Mouse (Mus musculus) left cerebral cortex, adult 8-10 months (tissue): Measurements from ENCODE around the gene Eml1. TPM values are rescaled to one million over a fixed set of nuclear protein-coding genes. Genes with fewer than 3 reads are reported as not detected.

ENCODE experiments used
- DNase-seq, 2 experiments: peaks; one replicate each; pipeline ENCODE4 v3.0.0; 2022; ENCODE audit warnings: low spot score in 2 of 2
- total RNA-seq, 4 experiments: library from RNA; stranded (reverse); gene quantifications; 2 replicates each; pipeline ENCODE4 v1.2.4; 2022

Eml1 gene
- total RNA-seq, 4 experiments from 2014 or later: 60.1 to 66.2 (median 60.8) TPM

GRCm38 (mm10) chr12:108546508-108547153, 175.9 kb downstream of the Eml1 start:
- no peak for DNase-seq

- DNase-seq: no peak
These were observed 176.6 kb downstream of the Eml1 start for GRCm38 (mm10) chr12:108547251-108547875.

GRCm38 (mm10) chr12:108551731-108552130, 181.0 kb downstream of the Eml1 start:
- DNase-seq: no peak

DNA sequence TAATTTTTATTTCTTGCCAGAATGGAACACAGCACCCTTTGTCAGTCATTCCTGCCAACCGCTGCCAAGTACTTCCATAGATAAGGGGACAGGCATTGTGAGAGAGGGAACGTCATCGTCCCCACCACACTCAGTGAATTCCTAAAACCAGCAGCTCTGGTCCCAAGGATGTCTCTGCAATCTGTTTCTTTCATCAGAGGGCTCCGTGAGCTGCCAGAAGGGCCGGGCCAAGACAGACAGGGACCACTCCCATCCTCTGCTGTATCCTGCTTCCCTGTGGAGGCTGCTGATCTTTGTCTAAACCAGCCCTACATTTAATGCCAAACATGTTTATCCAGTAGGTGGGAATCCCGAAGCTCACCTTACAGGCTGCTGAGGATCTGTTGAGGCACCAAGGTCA, 182.3 kb downstream of the Eml1 start:
- DNase-seq: no peak

GRCm38 (mm10) chr12:108554120-108554841, 183.5 kb downstream of the Eml1 start, which contains the start of gene Evl:
Evl (plus strand) TSS chr12:108554720.
- peak; percentile 51 to 67 for DNase-seq

- peak in 1 of 2 experiments; percentile 17 for DNase-seq
These were observed 184.3 kb downstream of the Eml1 start for GRCm38 (mm10) chr12:108554861-108555556.

DNA sequence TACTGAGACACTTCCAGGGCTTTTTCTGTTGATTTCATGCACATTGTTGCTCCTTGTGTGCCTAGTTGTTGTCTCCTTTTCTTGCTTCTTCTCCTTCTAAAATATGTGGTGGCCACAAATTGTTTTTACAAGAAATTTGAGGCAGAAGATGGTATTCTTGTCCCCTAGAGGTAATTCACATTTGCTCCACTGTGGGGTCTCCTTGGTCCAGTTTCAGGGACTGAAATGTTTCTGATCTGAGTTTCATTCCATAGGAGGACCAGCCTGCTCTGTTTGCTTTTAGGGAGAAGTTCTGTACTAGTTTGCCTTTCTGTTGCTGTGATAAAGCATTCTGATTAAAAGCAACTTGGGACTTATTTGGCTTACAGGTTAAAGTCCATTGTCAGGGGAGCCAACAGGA, 187.4 kb downstream of the Eml1 start:
- no peak for DNase-seq

DNA sequence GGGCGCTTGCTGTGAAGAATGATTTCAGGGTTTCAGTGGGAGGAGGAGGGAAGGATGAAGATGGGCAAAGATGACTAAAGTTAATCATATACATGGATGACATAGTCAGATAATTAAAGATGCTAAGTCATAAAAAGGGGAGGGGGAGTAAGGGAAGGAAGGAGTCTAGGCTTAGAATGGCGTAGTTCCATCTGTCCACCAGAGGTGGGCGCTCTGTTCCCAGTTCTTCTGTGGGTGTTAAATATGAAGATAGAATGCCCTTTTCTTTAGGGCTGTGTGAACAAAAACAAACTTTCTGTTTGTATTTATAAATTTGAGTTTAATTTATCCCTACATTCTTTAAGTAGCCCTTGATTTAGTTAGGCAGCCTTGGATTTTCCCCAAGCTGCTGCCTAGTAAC, 192.5 kb downstream of the Eml1 start:
- no peak for DNase-seq

DNA sequence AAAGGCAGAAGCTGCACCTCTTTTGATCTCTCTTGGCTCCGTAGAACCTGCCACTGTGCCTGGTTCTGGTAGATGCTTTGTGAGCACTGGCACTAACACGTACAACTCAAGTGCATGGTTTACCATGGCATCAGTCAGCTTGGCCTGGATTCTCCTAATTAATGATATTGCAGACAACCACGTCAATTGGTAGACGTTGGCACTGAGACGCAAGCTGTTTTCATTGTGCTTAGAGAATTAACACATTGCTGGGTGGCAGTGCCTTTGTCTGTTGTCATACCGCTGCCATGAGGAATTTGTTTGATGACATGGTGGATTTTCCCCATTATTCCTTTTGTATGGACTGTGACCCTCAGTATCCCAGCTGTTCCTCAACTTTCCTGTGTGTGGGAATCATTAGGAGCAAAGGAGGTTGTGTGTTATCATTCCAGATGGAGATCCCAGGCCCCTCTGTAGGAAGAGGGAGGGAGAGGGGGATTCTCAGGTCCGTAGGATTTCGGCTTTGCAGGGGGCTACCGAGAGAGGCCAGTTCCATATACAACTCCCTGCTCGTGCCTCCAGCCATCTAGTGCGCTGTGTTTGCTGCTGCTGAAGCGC, 194.3 kb downstream of the Eml1 start:
- DNase-seq: no peak

GRCm38 (mm10) chr12:108579156-108579871, 208.6 kb downstream of the Eml1 start:
- DNase-seq: peak; percentile 37 to 84

GRCm38 (mm10) chr12:108583775-108584174, 213.0 kb downstream of the Eml1 start:
- no peak for DNase-seq

Other genes with a start within 250 kb of the Eml1 start
- gene Setd3, start 191.6 kb upstream of the Eml1 start, total RNA-seq: 100 to 1,000 TPM; 184 to 213 (median 200) TPM
- gene Ccnk, start 191.4 kb upstream of the Eml1 start, total RNA-seq: 10 to 100 TPM; 25.9 to 30.3 (median 28.2) TPM
- gene Ccdc85c, start 95.5 kb upstream of the Eml1 start, total RNA-seq: 10 to 100 TPM; 71.7 to 85.8 (median 80.1) TPM
- 10 to 100 TPM in 3 of 4 experiments, 1 to 10 TPM in 1; 9.4 to 11.2 (median 10.7) TPM for gene Hhipl1, start 64.7 kb upstream of the Eml1 start, total RNA-seq
- 100 to 1,000 TPM; 254 to 259 (median 256) TPM for gene Cyp46a1, start 36.6 kb upstream of the Eml1 start, total RNA-seq
- 100 to 1,000 TPM; 220 to 260 (median 242) TPM for gene Evl, start 183.8 kb downstream of the Eml1 start, total RNA-seq